Mouse (Mus musculus): ENCODE measurements around the gene Dao. TPM values are rescaled to one million over a fixed set of nuclear protein-coding genes. Genes with fewer than 3 reads are reported as not detected.
A peak's percentile ranks its signal among the peaks of the same experiment; 100 is the strongest.

Dao gene
- 0.84 TPM in 1 of 2 replicates, not detected in the other for total RNA-seq (2014; rRNA removed)
- 0.14 TPM in 1 of 2 replicates, not detected in the other for polyA plus RNA-seq (2015; fragmentation: Nextera tagmentation; extraction: Ambion mirVana)

GRCm38 (mm10) chr5:114003542-114003941 is at the start of gene Dao:
Gene Dao, plus strand, starts transcription at chr5:114003703.
- H3K4me2 ChIP-seq (ENCODE audit: low read depth, low read length), result no peak within 1 kb of the TSS
- no peaks in the 10 kb centered on the region for H3K36me3 ChIP-seq (ENCODE audit: insufficient read depth, low read length)
- H3K9me3 ChIP-seq (ENCODE audit: low read length), result no peaks in the 10 kb centered on the region
- ATAC-seq (no peak), DNase-seq (ENCODE audit: low spot score) (no peak)
- TF ChIP-seq CTCF (IDR thresholded peaks at IDR 0.05; ENCODE audit: low read depth), result no peak
- no peaks in the 10 kb centered on the region for H3K27me3 ChIP-seq (ENCODE audit: insufficient read depth, low read length)
- H3K9ac ChIP-seq (replicated peaks; ENCODE audit: low read length), result no peak within 1 kb of the TSS
- 72% methylated on average over 5 of the region's 5 CpGs for WGBS
- H3K27ac ChIP-seq, result no peak within 1 kb of the TSS
- no peaks in the 10 kb centered on the region for H3K4me1 ChIP-seq (ENCODE audit: insufficient read depth, low read length)
- no peak within 1 kb of the TSS for H3K4me3 ChIP-seq (ENCODE audit: low read length)

GRCm38 (mm10) chr5:113954421-113954820 is 49.1 kb upstream of the Dao start:
- 10% methylated on average over 7 of the region's 7 CpGs for WGBS
- Histone ChIP-seq H3K27me3 (ENCODE audit: insufficient read depth, low read length) (no peaks in the 10 kb centered on the region), H3K4me1 (ENCODE audit: insufficient read depth, low read length) (no peaks in the 10 kb centered on the region), H3K36me3 (ENCODE audit: insufficient read depth, low read length) (peaks cover 30% of the 10 kb centered on the region), H3K9me3 (ENCODE audit: low read length) (no peaks in the 10 kb centered on the region), H3K4me2 (ENCODE audit: low read depth, low read length) (no peak overlapping the region), H3K27ac (no peak overlapping the region), H3K4me3 (ENCODE audit: low read length) (no peak overlapping the region), H3K9ac (replicated peaks; ENCODE audit: low read length) (no peak overlapping the region)
- peak; percentile 66; the same call in 1 of the 2 replicates for ATAC-seq
- peak; percentile 92 for DNase-seq (ENCODE audit: low spot score)
- TF ChIP-seq CTCF (IDR thresholded peaks at IDR 0.05; ENCODE audit: low read depth), result peak; percentile 95

- H3K27ac ChIP-seq, result no peak overlapping the region
- no peak overlapping the region for H3K4me2 ChIP-seq (ENCODE audit: low read depth, low read length)
- H3K9me3 ChIP-seq (ENCODE audit: low read length), result no peaks in the 10 kb centered on the region
- H3K27me3 ChIP-seq (ENCODE audit: insufficient read depth, low read length), result no peaks in the 10 kb centered on the region
- H3K4me1 ChIP-seq (ENCODE audit: insufficient read depth, low read length), result no peaks in the 10 kb centered on the region
- H3K4me3 ChIP-seq (ENCODE audit: low read length), result no peak overlapping the region
- DNase-seq (ENCODE audit: low spot score), result no peak
- peaks cover 25% of the 10 kb centered on the region for H3K36me3 ChIP-seq (ENCODE audit: insufficient read depth, low read length)
- no peak for TF ChIP-seq CTCF (IDR thresholded peaks at IDR 0.05; ENCODE audit: low read depth)
- H3K9ac ChIP-seq (replicated peaks; ENCODE audit: low read length), result no peak overlapping the region
- 83% methylated on average over 5 of the region's 5 CpGs for WGBS
- no peak for ATAC-seq
Observed at GRCm38 (mm10) chr5:113955281-113955680, 48.2 kb upstream of the Dao start.

- no peak for DNase-seq (ENCODE audit: low spot score)
- H3K9ac ChIP-seq (replicated peaks; ENCODE audit: low read length), result no peak overlapping the region
- H3K27ac ChIP-seq, result no peak overlapping the region
- H3K9me3 ChIP-seq (ENCODE audit: low read length), result no peaks in the 10 kb centered on the region
- no peak overlapping the region for H3K4me3 ChIP-seq (ENCODE audit: low read length)
- no peak for ATAC-seq
- peaks cover 22% of the 10 kb centered on the region for H3K36me3 ChIP-seq (ENCODE audit: insufficient read depth, low read length)
- no peak overlapping the region for H3K4me2 ChIP-seq (ENCODE audit: low read depth, low read length)
- H3K4me1 ChIP-seq (ENCODE audit: insufficient read depth, low read length), result no peaks in the 10 kb centered on the region
- 88% methylated on average over 8 of the region's 8 CpGs for WGBS
- no peaks in the 10 kb centered on the region for H3K27me3 ChIP-seq (ENCODE audit: insufficient read depth, low read length)
- TF ChIP-seq CTCF (IDR thresholded peaks at IDR 0.05; ENCODE audit: low read depth), result no peak
Observed at GRCm38 (mm10) chr5:113955691-113956090, 47.8 kb upstream of the Dao start.

- Histone ChIP-seq H3K27me3 (ENCODE audit: insufficient read depth, low read length) (no peaks in the 10 kb centered on the region), H3K4me3 (ENCODE audit: low read length) (no peak overlapping the region), H3K9me3 (ENCODE audit: low read length) (no peaks in the 10 kb centered on the region), H3K27ac (no peak overlapping the region), H3K36me3 (ENCODE audit: insufficient read depth, low read length) (peaks cover 27% of the 10 kb centered on the region), H3K9ac (replicated peaks; ENCODE audit: low read length) (no peak overlapping the region), H3K4me2 (ENCODE audit: low read depth, low read length) (no peak overlapping the region), H3K4me1 (ENCODE audit: insufficient read depth, low read length) (no peaks in the 10 kb centered on the region)
- ATAC-seq, result peak; percentile 76
- DNase-seq (ENCODE audit: low spot score), result peak; percentile 90
- TF ChIP-seq CTCF (IDR thresholded peaks at IDR 0.05; ENCODE audit: low read depth), result peak; percentile 97
- 4% methylated on average over 4 of the region's 4 CpGs for WGBS
Observed at GRCm38 (mm10) chr5:113956510-113956909, 47.0 kb upstream of the Dao start.

GRCm38 (mm10) chr5:113959039-113959438 is 44.5 kb upstream of the Dao start:
- Histone ChIP-seq H3K27ac (no peak overlapping the region), H3K4me1 (ENCODE audit: insufficient read depth, low read length) (no peaks in the 10 kb centered on the region), H3K36me3 (ENCODE audit: insufficient read depth, low read length) (peaks cover 15% of the 10 kb centered on the region), H3K27me3 (ENCODE audit: insufficient read depth, low read length) (no peaks in the 10 kb centered on the region), H3K9ac (replicated peaks; ENCODE audit: low read length) (no peak overlapping the region), H3K4me3 (ENCODE audit: low read length) (no peak overlapping the region), H3K9me3 (ENCODE audit: low read length) (no peaks in the 10 kb centered on the region), H3K4me2 (ENCODE audit: low read depth, low read length) (no peak overlapping the region)
- no peak for TF ChIP-seq CTCF (IDR thresholded peaks at IDR 0.05; ENCODE audit: low read depth)
- ATAC-seq (no peak), DNase-seq (ENCODE audit: low spot score) (no peak)
- WGBS, result 14% methylated on average over 6 of the region's 6 CpGs

- TF ChIP-seq CTCF (IDR thresholded peaks at IDR 0.05; ENCODE audit: low read depth), result no peak
- Histone ChIP-seq H3K4me1 (ENCODE audit: insufficient read depth, low read length) (no peaks in the 10 kb centered on the region), H3K9me3 (ENCODE audit: low read length) (no peaks in the 10 kb centered on the region), H3K9ac (replicated peaks; ENCODE audit: low read length) (no peak overlapping the region), H3K4me2 (ENCODE audit: low read depth, low read length) (no peak overlapping the region), H3K27me3 (ENCODE audit: insufficient read depth, low read length) (no peaks in the 10 kb centered on the region), H3K27ac (no peak overlapping the region), H3K4me3 (ENCODE audit: low read length) (no peak overlapping the region), H3K36me3 (ENCODE audit: insufficient read depth, low read length) (peaks cover 10% of the 10 kb centered on the region)
- 73% methylated on average over 8 of the region's 8 CpGs for WGBS
- no peak for ATAC-seq
- no peak for DNase-seq (ENCODE audit: low spot score)
Observed at GRCm38 (mm10) chr5:113960416-113960815, 43.1 kb upstream of the Dao start.
